Mouse (Mus musculus) limb, embryonic 15.5 days (tissue): ENCODE data around the gene Abca1. TPM values are rescaled to one million over a fixed set of nuclear protein-coding genes. Genes with fewer than 3 reads are reported as not detected.

Experiments used
- polyA plus RNA-seq: library from polyadenylated mRNA; unstranded; fragments of >200 nt; fragmentation: Nextera tagmentation; extraction: Ambion mirVana; gene quantifications from 2 replicates; pipeline ENCODE4 v1.2.1, GENCODE M21; 2015

Gene Abca1
- polyA plus RNA-seq, 1 experiment from 2014 or later: 8.3 TPM

Other genes with a start within 250 kb of the Abca1 start
- gene Olfr272, start 240.7 kb downstream of the Abca1 start, polyA plus RNA-seq: not detected in 2 replicates
- gene Olfr270, start 195.3 kb downstream of the Abca1 start, polyA plus RNA-seq: not detected in 2 replicates
- gene Nipsnap3a, start 170.6 kb downstream of the Abca1 start, polyA plus RNA-seq: not detected in 2 replicates
- gene Nipsnap3b, start 148.0 kb downstream of the Abca1 start, polyA plus RNA-seq: 47.9 and 50.5 TPM in 2 replicates